Mouse (Mus musculus) embryonic facial prominence, embryonic 12.5 days (tissue): ENCODE measurements around the gene Btbd9. TPM values are rescaled to one million over a fixed set of nuclear protein-coding genes. Genes with fewer than 3 reads are reported as not detected.

Source experiments
- ATAC-seq: fragments of 200-750 bp; cut with Nextera tagmentation; 2 replicates; pipeline ENCODE4 v1.8.0; 2017; ENCODE audit not compliant: insufficient number of reproducible peaks, insufficient read depth, low FRiP score, low TSS enrichment
- H3K27ac ChIP-seq: fragments of 300-500 bp; sonication (generic); 2 replicates; pipeline ENCODE4 v1.5.1; 2016; ENCODE audit warnings: mild to moderate bottlenecking
- H3K27me3 ChIP-seq: fragments of 300-500 bp; sonication (generic); 2 replicates; pipeline ENCODE4 v1.6.1; 2016; ENCODE audit warnings: mild to moderate bottlenecking, moderate library complexity
- H3K36me3 ChIP-seq: fragments of 300-500 bp; sonication (generic); 2 replicates; pipeline ENCODE4 v1.6.1; 2016; ENCODE audit warnings: mild to moderate bottlenecking
- H3K4me1 ChIP-seq: fragments of 300-500 bp; sonication (generic); 2 replicates; pipeline ENCODE4 v1.6.1; 2016
- H3K4me2 ChIP-seq: fragments of 300-500 bp; sonication (generic); replicated peaks from 2 replicates; pipeline ENCODE4 v1.6.1; 2016; ENCODE audit warnings: mild to moderate bottlenecking, moderate library complexity
- H3K4me3 ChIP-seq: fragments of 300-500 bp; sonication (generic); 2 replicates; pipeline ENCODE4 v1.5.1; 2016; ENCODE audit warnings: mild to moderate bottlenecking
- H3K9ac ChIP-seq: fragments of 300-500 bp; sonication (generic); 2 replicates; pipeline ENCODE4 v1.6.1; 2016; ENCODE audit warnings: mild to moderate bottlenecking, moderate library complexity
- H3K9me3 ChIP-seq: fragments of 300-500 bp; sonication (generic); 2 replicates; pipeline ENCODE4 v1.6.1; 2016; ENCODE audit warnings: mild to moderate bottlenecking, moderate library complexity
- WGBS: fragments of 180-500 bp; shearing (Covaris S2); methylation state at CpG from one replicate; pipeline ENCODE4 v1.1.7; 2016; 5-methylcytosine and 5-hydroxymethylcytosine counted together
- polyA plus RNA-seq: library from polyadenylated mRNA; unstranded; fragments of >200 nt; fragmentation: Nextera tagmentation; extraction: Ambion mirVana; gene quantifications from 2 replicates; pipeline ENCODE4 v1.2.1, GENCODE M21; 2016

Gene Btbd9
- polyA plus RNA-seq, 1 experiment from 2014 or later = 71.6 TPM

GRCm38 (mm10) chr17:30339317-30339716 lies 237.0 kb downstream of the Btbd9 start:
- H3K9me3 ChIP-seq = no peaks in the 10 kb centered on the region
- peaks cover 22% of the 10 kb centered on the region for H3K4me1 ChIP-seq
- WGBS = 92% methylated on average over 5 of the region's 5 CpGs
- no peak overlapping the region for H3K4me2 ChIP-seq
- H3K9ac ChIP-seq = no peak overlapping the region
- no peak overlapping the region for H3K27ac ChIP-seq
- H3K27me3 ChIP-seq = no peaks in the 10 kb centered on the region
- no peaks in the 10 kb centered on the region for H3K36me3 ChIP-seq
- H3K4me3 ChIP-seq = no peak overlapping the region
- ATAC-seq = no peak

DNA sequence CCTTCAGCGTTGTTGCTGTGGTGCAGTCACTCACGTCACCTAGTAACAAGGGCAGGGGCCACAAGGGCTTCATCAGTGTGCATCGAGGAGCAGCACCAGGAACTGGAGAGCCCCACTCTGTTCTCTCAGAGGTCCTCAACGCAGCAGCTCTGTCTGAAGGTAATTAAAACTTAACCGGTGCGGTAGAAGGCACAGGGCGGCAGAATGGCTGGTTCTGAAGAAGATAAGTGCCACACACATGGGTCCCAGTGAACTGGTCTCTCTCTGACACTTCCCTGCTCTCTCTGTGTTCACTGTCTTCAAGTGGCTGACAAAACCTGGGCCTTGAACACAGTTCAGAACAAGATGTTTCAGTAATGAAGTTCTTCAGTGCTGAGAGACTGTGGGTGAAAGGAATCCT lies 239.5 kb downstream of the Btbd9 start:
- no peak overlapping the region for H3K9ac ChIP-seq
- H3K36me3 ChIP-seq = no peaks in the 10 kb centered on the region
- peaks cover 22% of the 10 kb centered on the region for H3K4me1 ChIP-seq
- H3K4me3 ChIP-seq = no peak overlapping the region
- H3K27ac ChIP-seq = no peak overlapping the region
- no peaks in the 10 kb centered on the region for H3K9me3 ChIP-seq
- H3K27me3 ChIP-seq = no peaks in the 10 kb centered on the region
- ATAC-seq = no peak
- H3K4me2 ChIP-seq = no peak overlapping the region
- 51% methylated on average over 7 of the region's 7 CpGs for WGBS

GRCm38 (mm10) chr17:30336280-30336679 lies 240.0 kb downstream of the Btbd9 start:
- no peak overlapping the region for H3K27ac ChIP-seq
- no peak overlapping the region for H3K9ac ChIP-seq
- H3K27me3 ChIP-seq = no peaks in the 10 kb centered on the region
- WGBS = 43% methylated on average over 5 of the region's 5 CpGs
- H3K4me3 ChIP-seq = no peak overlapping the region
- no peak overlapping the region for H3K4me2 ChIP-seq
- no peak for ATAC-seq
- H3K36me3 ChIP-seq = no peaks in the 10 kb centered on the region
- H3K9me3 ChIP-seq = no peaks in the 10 kb centered on the region
- H3K4me1 ChIP-seq = peaks cover 25% of the 10 kb centered on the region

DNA sequence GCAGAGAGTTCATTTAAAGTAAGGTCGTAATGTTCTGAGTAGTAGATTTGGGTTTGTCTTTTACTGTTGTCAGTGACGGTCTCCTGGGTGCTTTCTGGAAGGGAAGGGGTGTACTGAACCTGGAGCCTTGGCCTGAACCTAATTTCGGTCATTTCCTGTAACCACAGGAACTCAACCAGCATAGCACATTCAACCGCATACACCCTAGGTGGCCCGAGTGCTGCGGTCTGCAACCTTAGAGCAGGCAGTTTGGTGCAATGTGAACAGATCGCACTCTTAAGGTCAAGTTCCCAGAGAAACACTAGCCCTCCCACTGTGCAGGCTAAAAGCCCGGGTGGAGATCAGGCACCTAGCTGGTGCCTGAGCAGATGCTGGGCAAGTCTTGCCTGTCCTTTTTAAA lies 240.5 kb downstream of the Btbd9 start:
- peak overlapping the region; percentile 30; the same call in 1 of the 2 replicates for H3K27ac ChIP-seq
- 40% methylated on average over 8 of the region's 8 CpGs for WGBS
- H3K27me3 ChIP-seq = no peaks in the 10 kb centered on the region
- no peak for ATAC-seq
- H3K36me3 ChIP-seq = no peaks in the 10 kb centered on the region
- peaks cover 26% of the 10 kb centered on the region for H3K4me1 ChIP-seq
- no peak overlapping the region for H3K9ac ChIP-seq
- H3K4me3 ChIP-seq = no peak overlapping the region
- no peaks in the 10 kb centered on the region for H3K9me3 ChIP-seq
- no peak overlapping the region for H3K4me2 ChIP-seq

DNA sequence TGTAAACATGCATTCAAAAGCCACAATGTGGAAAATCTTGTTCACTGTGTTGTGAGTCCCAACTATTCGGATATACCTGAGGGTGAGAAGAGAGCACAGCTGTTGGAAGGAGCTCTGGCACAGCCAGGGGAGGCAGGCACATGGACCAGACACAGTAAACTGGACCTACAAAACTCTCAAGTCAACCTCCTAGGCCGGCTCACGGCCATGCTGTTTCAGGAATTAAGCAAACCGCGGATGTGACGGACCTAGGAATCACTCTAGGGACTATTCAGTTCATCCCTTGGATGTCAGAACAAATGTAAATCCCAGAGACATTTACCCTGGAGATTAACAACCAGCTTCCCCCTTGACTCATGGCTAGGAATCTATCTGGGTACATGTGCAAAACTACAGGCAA lies 242.0 kb downstream of the Btbd9 start:
- no peak overlapping the region for H3K27ac ChIP-seq
- H3K4me2 ChIP-seq = no peak overlapping the region
- no peaks in the 10 kb centered on the region for H3K36me3 ChIP-seq
- H3K4me3 ChIP-seq = no peak overlapping the region
- H3K27me3 ChIP-seq = no peaks in the 10 kb centered on the region
- no peaks in the 10 kb centered on the region for H3K9me3 ChIP-seq
- 89% methylated on average over 6 of the region's 6 CpGs for WGBS
- H3K9ac ChIP-seq = no peak overlapping the region
- peaks cover 28% of the 10 kb centered on the region for H3K4me1 ChIP-seq
- no peak for ATAC-seq

DNA sequence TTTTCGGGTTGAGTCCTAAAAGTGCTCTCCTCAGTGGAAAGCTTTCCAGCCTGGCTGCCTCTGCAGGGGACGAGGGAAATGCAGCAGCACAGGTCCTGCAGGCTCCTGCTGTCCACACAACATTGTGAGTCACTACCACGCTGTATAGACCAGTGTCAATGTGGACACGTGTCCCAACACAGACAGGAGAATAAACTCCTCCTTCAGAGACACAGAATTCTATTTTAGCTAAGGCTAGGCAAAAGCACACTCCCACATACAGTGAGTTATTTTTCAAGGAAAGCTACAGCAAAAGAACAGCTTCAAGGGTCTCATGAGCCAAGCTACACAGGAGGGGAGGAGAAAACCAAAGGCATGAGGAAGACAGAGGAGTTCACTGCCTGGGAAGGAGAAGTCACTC lies 243.2 kb downstream of the Btbd9 start:
- no peaks in the 10 kb centered on the region for H3K36me3 ChIP-seq
- H3K4me2 ChIP-seq = no peak overlapping the region
- no peaks in the 10 kb centered on the region for H3K9me3 ChIP-seq
- no peak overlapping the region for H3K27ac ChIP-seq
- no peak for ATAC-seq
- H3K4me1 ChIP-seq = peaks cover 28% of the 10 kb centered on the region
- H3K27me3 ChIP-seq = no peaks in the 10 kb centered on the region
- no peak overlapping the region for H3K4me3 ChIP-seq
- no peak overlapping the region for H3K9ac ChIP-seq
- WGBS = 80% methylated on average over 4 of the region's 4 CpGs

DNA sequence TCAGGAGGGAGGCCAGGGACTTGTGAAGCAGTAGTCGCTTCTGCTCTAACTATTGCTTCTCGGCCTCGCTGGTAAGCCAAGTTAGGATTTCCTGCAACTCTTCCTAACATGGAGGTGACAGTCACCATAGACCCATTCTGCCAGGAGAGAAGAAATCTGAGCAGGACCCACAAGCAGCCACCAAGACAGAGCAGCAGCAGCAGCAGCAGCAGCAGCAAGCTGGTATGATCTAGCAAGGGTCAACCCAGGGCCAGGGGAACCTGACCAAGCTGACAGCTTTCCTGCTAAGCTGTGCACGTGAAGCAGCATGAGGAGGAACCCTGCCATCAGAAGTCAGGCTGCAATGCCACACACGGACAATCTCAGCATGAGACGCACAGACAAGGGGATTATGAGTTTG lies 244.9 kb downstream of the Btbd9 start:
- H3K36me3 ChIP-seq = no peaks in the 10 kb centered on the region
- WGBS = 77% methylated on average over 6 of the region's 6 CpGs
- ATAC-seq = no peak
- H3K27ac ChIP-seq = no peak overlapping the region
- H3K4me3 ChIP-seq = no peak overlapping the region
- peaks cover 22% of the 10 kb centered on the region for H3K4me1 ChIP-seq
- H3K9me3 ChIP-seq = no peaks in the 10 kb centered on the region
- no peak overlapping the region for H3K4me2 ChIP-seq
- no peaks in the 10 kb centered on the region for H3K27me3 ChIP-seq
- no peak overlapping the region for H3K9ac ChIP-seq

DNA sequence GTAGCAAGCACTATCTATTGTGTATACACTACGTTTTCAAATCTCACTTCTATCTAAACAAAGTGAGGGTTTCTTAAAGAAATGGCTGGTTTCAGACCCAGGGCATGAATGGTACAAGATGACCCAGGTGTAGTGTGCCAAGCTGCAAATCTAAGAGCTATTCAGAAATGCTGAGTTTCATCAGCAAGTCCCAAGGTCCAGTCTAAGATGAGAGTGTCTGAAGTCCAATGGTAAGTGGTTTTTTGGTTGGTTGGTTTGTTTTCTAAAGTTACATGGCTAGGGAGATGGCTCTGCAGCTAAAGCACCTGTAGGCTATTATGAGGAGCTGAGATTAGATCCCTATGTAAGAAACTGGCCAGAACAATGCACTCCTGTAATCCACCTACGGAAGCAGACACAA lies 246.8 kb downstream of the Btbd9 start:
- WGBS = 61% methylated on average over 2 of the region's 2 CpGs
- ATAC-seq = no peak
- Histone ChIP-seq H3K4me3 (no peak overlapping the region), H3K27ac (no peak overlapping the region), H3K27me3 (no peaks in the 10 kb centered on the region), H3K9ac (no peak overlapping the region), H3K4me1 (peaks cover 6% of the 10 kb centered on the region; the same call in 1 of the 2 replicates), H3K4me2 (no peak overlapping the region), H3K36me3 (no peaks in the 10 kb centered on the region), H3K9me3 (no peaks in the 10 kb centered on the region)

DNA sequence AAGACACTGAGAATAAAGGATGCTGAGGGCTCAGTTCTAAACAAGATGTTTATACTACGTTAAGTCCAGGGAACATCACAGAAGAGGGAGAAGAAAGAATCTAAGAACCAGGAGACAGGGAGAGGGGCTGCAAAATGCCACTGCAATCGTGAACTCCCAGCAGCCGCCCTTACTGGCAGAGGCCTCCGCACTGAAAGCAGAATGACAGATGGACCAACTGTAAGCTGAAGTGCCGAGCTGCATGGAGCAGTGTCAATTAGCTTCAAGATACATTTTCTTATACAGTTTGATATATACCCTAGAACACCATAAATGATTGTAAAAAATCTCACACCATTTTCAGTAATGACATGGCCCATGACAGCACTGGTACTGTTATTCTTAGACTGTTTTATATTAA lies 247.4 kb downstream of the Btbd9 start:
- ATAC-seq = no peak
- WGBS = 83% methylated on average over 5 of the region's 5 CpGs

GRCm38 (mm10) chr17:30326906-30327305 lies 249.4 kb downstream of the Btbd9 start:
- Histone ChIP-seq H3K27me3 (no peaks in the 10 kb centered on the region), H3K4me3 (no peak overlapping the region), H3K27ac (no peak overlapping the region), H3K4me1 (peaks cover 6% of the 10 kb centered on the region; the same call in 1 of the 2 replicates), H3K4me2 (no peak overlapping the region), H3K36me3 (no peaks in the 10 kb centered on the region), H3K9me3 (no peaks in the 10 kb centered on the region), H3K9ac (no peak overlapping the region)
- 92% methylated on average over 1 of the region's 1 CpGs for WGBS
- ATAC-seq = no peak

More for the DNA sequence above, 247.4 kb downstream of the Btbd9 start:
- H3K27me3 ChIP-seq = no peaks in the 10 kb centered on the region
- H3K9ac ChIP-seq = no peak overlapping the region
- no peak overlapping the region for H3K27ac ChIP-seq
- H3K4me3 ChIP-seq = no peak overlapping the region
- no peaks in the 10 kb centered on the region for H3K36me3 ChIP-seq
- H3K9me3 ChIP-seq = no peaks in the 10 kb centered on the region
- no peak overlapping the region for H3K4me2 ChIP-seq
- H3K4me1 ChIP-seq = peaks cover 6% of the 10 kb centered on the region; the same call in 1 of the 2 replicates

GRCm38 (mm10) chr17:30320301-30320700 lies 256.0 kb downstream of the Btbd9 start:
- ATAC-seq = no peak
- H3K9ac ChIP-seq = no peak overlapping the region
- H3K27me3 ChIP-seq = no peaks in the 10 kb centered on the region
- H3K4me3 ChIP-seq = no peak overlapping the region
- WGBS = 77% methylated on average over 1 of the region's 1 CpGs
- H3K4me2 ChIP-seq = no peak overlapping the region
- no peaks in the 10 kb centered on the region for H3K4me1 ChIP-seq
- no peaks in the 10 kb centered on the region for H3K36me3 ChIP-seq
- no peak overlapping the region for H3K27ac ChIP-seq
- no peaks in the 10 kb centered on the region for H3K9me3 ChIP-seq

DNA sequence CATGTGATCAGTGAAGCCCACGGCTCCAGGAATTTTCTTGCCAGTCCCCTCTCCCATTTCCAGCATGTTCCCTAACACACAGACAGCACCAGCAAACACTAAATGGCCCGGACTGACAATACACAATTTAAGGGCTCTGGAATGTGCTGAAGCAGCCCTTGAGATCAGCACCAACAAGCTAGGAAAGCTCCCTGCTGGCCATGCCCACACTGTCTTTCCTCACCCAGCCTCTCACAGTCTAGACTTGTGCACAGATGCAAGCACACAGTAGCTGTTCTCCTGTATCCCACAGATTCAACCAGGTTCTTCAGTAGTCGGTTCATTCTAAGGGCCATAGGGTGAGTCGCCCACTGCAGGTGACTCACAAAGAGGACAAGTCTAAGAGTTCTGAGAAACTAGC lies 263.6 kb downstream of the Btbd9 start:
- H3K36me3 ChIP-seq = no peaks in the 10 kb centered on the region
- H3K4me2 ChIP-seq = no peak overlapping the region
- no peak for ATAC-seq
- H3K4me3 ChIP-seq = no peak overlapping the region
- H3K9ac ChIP-seq = no peak overlapping the region
- no peak overlapping the region for H3K27ac ChIP-seq
- no peaks in the 10 kb centered on the region for H3K27me3 ChIP-seq
- WGBS = 65% methylated on average over 4 of the region's 4 CpGs
- no peaks in the 10 kb centered on the region for H3K9me3 ChIP-seq
- H3K4me1 ChIP-seq = 0 out of 2 replicates have a peak, but pooled peaks cover under 1% of the 10 kb centered on the region

GRCm38 (mm10) chr17:30309627-30310026 lies 266.7 kb downstream of the Btbd9 start:
- H3K36me3 ChIP-seq = no peaks in the 10 kb centered on the region
- H3K9ac ChIP-seq = no peak overlapping the region
- H3K4me1 ChIP-seq = peaks cover 7% of the 10 kb centered on the region; the same call in 1 of the 2 replicates
- H3K4me3 ChIP-seq = no peak overlapping the region
- H3K4me2 ChIP-seq = no peak overlapping the region
- ATAC-seq = no peak
- 69% methylated on average over 4 of the region's 4 CpGs for WGBS
- H3K27me3 ChIP-seq = no peaks in the 10 kb centered on the region
- H3K27ac ChIP-seq = no peak overlapping the region
- H3K9me3 ChIP-seq = no peaks in the 10 kb centered on the region
